Mouse (Mus musculus) liver, adult 2 months (tissue): ENCODE measurements around the gene Rassf2. TPM values are rescaled to one million over a fixed set of nuclear protein-coding genes. Genes with fewer than 3 reads are reported as not detected.

Experiments
- DNase-seq: peaks from one replicate; pipeline ENCODE4 v3.0.0-alpha.2; 2011; ENCODE audit warnings: low read depth, low spot score; ENCODE audit errors: extremely low read depth
- H3K27ac ChIP-seq: fragments of 200-500 bp; replicated peaks from 2 replicates; pipeline ENCODE4 v1.5.1; 2012; ENCODE audit warnings: low read depth, mild to moderate bottlenecking, control low read depth, inconsistent platforms, low read length; ENCODE audit not compliant: insufficient read depth
- H3K27me3 ChIP-seq: fragments of 200-500 bp; 2 replicates; pipeline ENCODE4 v1.6.1; 2012; ENCODE audit warnings: mild to moderate bottlenecking, moderate library complexity, low read length, inconsistent platforms; ENCODE audit not compliant: control insufficient read depth, insufficient read depth
- H3K36me3 ChIP-seq: fragments of 200-500 bp; 2 replicates; pipeline ENCODE4 v1.6.1; 2012; ENCODE audit warnings: low read length, inconsistent platforms; ENCODE audit not compliant: control insufficient read depth, insufficient read depth
- H3K4me1 ChIP-seq: fragments of 200-500 bp; 2 replicates; pipeline ENCODE4 v1.6.1; 2011; ENCODE audit warnings: low read length; ENCODE audit not compliant: control insufficient read depth, insufficient read depth
- H3K4me3 ChIP-seq: fragments of 200-500 bp; 2 replicates; pipeline ENCODE4 v1.5.1; 2011; ENCODE audit warnings: low read depth, mild to moderate bottlenecking, control low read depth, low read length, moderate library complexity; ENCODE audit not compliant: insufficient read depth
- H3K79me2 ChIP-seq: fragments of 200-500 bp; 2 replicates; pipeline ENCODE4 v1.6.1; 2012; ENCODE audit warnings: inconsistent platforms, mild to moderate bottlenecking, low read length, moderate library complexity; ENCODE audit not compliant: control insufficient read depth, insufficient read depth
- H3K9ac ChIP-seq: fragments of 200-500 bp; 2 replicates; pipeline ENCODE4 v1.6.1; 2012; ENCODE audit warnings: low read depth, mild to moderate bottlenecking, control low read depth, inconsistent platforms, low read length
- CTCF ChIP-seq: fragments of 200-500 bp; IDR thresholded peaks from 2 replicates; pipeline ENCODE4 v1.5.1; 2011; ENCODE audit warnings: low read depth, low read length, control low read depth
- POLR2A ChIP-seq: fragments of 200-500 bp; IDR thresholded peaks from 2 replicates; pipeline ENCODE4 v1.6.1; 2011; ENCODE audit warnings: low read length, control low read depth; ENCODE audit not compliant: insufficient read depth; ENCODE audit errors: extremely low read depth
- WGBS: fragments of 180-500 bp; shearing (Covaris S2); methylation state at CpG from one replicate; pipeline ENCODE4 v1.1.7; 2018; 5-methylcytosine and 5-hydroxymethylcytosine counted together
- polyA plus RNA-seq: library from polyadenylated mRNA; depleted of rRNA; stranded (reverse); fragments of >200 nt; gene quantifications from 2 replicates; pipeline ENCODE4 v1.2.3, GENCODE M21; 2012
- total RNA-seq: library from RNA; depleted of rRNA; stranded (reverse); fragments of >200 nt; gene quantifications from 2 replicates; pipeline ENCODE4 v1.2.3, GENCODE M21; 2014

Gene Rassf2
- total and polyA plus RNA-seq, 2 experiments: 0.84 to 1.3 TPM

- Histone ChIP-seq H3K79me2 (no peaks in the 10 kb centered on the region), H3K36me3 (no peaks in the 10 kb centered on the region), H3K9ac (no peak overlapping the region), H3K27ac (no peak overlapping the region), H3K4me1 (no peaks in the 10 kb centered on the region), H3K27me3 (no peaks in the 10 kb centered on the region), H3K4me3 (no peak overlapping the region)
- 77% methylated on average over 3 of the region's 3 CpGs for WGBS
- no peak for DNase-seq
- TF ChIP-seq CTCF (no peak), POLR2A (no peak)
These were observed 53.4 kb downstream of the Rassf2 start for GRCm38 (mm10) chr2:131976663-131977062.

- Histone ChIP-seq H3K79me2 (no peaks in the 10 kb centered on the region), H3K27ac (no peak overlapping the region), H3K9ac (no peak overlapping the region), H3K36me3 (no peaks in the 10 kb centered on the region), H3K4me3 (no peak overlapping the region), H3K4me1 (no peaks in the 10 kb centered on the region), H3K27me3 (no peaks in the 10 kb centered on the region)
- no peak for TF ChIP-seq POLR2A
- DNase-seq: no peak
- 73% methylated on average over 4 of the region's 4 CpGs for WGBS
These were observed 59.0 kb downstream of the Rassf2 start for GRCm38 (mm10) chr2:131971098-131971497.

GRCm38 (mm10) chr2:131970597-131970996 is 59.5 kb downstream of the Rassf2 start:
- H3K4me1 ChIP-seq: no peaks in the 10 kb centered on the region
- H3K27me3 ChIP-seq: no peaks in the 10 kb centered on the region
- no peak overlapping the region for H3K9ac ChIP-seq
- TF ChIP-seq CTCF (no peak), POLR2A (no peak)
- no peaks in the 10 kb centered on the region for H3K79me2 ChIP-seq
- no peak for DNase-seq
- H3K4me3 ChIP-seq: no peak overlapping the region
- 86% methylated on average over 2 of the region's 2 CpGs for WGBS
- no peak overlapping the region for H3K27ac ChIP-seq
- H3K36me3 ChIP-seq: no peaks in the 10 kb centered on the region

GRCm38 (mm10) chr2:131961671-131962070 is 68.4 kb downstream of the Rassf2 start:
- Histone ChIP-seq H3K27ac (no peak overlapping the region), H3K9ac (no peak overlapping the region)
- TF ChIP-seq POLR2A (no peak), CTCF (no peak)

GRCm38 (mm10) chr2:131957731-131958222 is 72.3 kb downstream of the Rassf2 start:
- Histone ChIP-seq H3K4me1 (no peaks in the 10 kb centered on the region; the same call in 1 of the 2 replicates), H3K27ac (no peak overlapping the region), H3K36me3 (no peaks in the 10 kb centered on the region), H3K79me2 (no peaks in the 10 kb centered on the region), H3K4me3 (no peak overlapping the region), H3K27me3 (no peaks in the 10 kb centered on the region), H3K9ac (no peak overlapping the region)
- DNase-seq: no peak
- WGBS: 50% methylated on average over 9 of the region's 9 CpGs
- no peak for TF ChIP-seq CTCF
- no peak for TF ChIP-seq POLR2A

More at GRCm38 (mm10) chr2:131961671-131962070, 68.4 kb downstream of the Rassf2 start:
- Histone ChIP-seq H3K4me1 (no peaks in the 10 kb centered on the region), H3K79me2 (no peaks in the 10 kb centered on the region), H3K36me3 (no peaks in the 10 kb centered on the region), H3K4me3 (no peak overlapping the region), H3K27me3 (no peaks in the 10 kb centered on the region)
- no peak for DNase-seq
- WGBS: 65% methylated on average over 2 of the region's 2 CpGs

- 85% methylated on average over 7 of the region's 7 CpGs for WGBS
- Histone ChIP-seq H3K27ac (no peak overlapping the region), H3K79me2 (no peaks in the 10 kb centered on the region), H3K36me3 (no peaks in the 10 kb centered on the region), H3K4me1 (no peaks in the 10 kb centered on the region; the same call in 1 of the 2 replicates), H3K4me3 (no peak overlapping the region), H3K27me3 (no peaks in the 10 kb centered on the region), H3K9ac (no peak overlapping the region)
- TF ChIP-seq CTCF (no peak), POLR2A (no peak)
- no peak for DNase-seq
These were observed 73.5 kb downstream of the Rassf2 start for GRCm38 (mm10) chr2:131956336-131957256.
